Mouse (Mus musculus): ENCODE results near the gene Defa30. TPM values are rescaled to one million over a fixed set of nuclear protein-coding genes. Genes with fewer than 3 reads are reported as not detected.

Defa30 gene
- polyA plus RNA-seq (2012; rRNA removed) = not detected in 2 replicates

DNA sequence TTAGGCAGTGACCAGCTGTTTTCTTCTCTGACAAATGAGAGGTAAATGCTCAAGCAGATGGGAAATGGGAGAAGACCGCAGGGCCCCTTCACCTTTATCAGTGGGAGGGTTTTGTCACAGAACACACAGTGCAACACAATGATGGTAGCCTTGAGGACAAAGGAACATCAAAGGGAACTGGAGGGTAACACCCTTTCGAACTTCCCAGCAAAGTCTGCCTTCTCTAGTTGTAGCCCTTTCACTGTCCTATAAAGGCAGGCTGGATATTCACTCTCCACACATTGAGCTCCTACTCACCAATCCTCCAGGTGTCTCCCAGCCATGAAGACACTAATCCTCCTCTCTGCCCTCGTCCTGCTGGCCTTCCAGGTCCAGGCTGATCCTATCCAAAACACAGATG lies at the start of gene Defa30:
TSS of gene Defa30 (plus strand) at position 301 of the 400 bp plus-strand sequence.

GRCm38 (mm10) chr8:21095950-21096349 lies 38.5 kb upstream of the Defa30 start, which contains the start of gene Gm14851:
Gm14851 (minus strand) TSS chr8:21096050.

GRCm38 (mm10) chr8:21161977-21162376 lies 27.5 kb downstream of the Defa30 start, which contains the start of gene Defa22:
Defa22 (plus strand) TSS chr8:21162277.

Other genes with a start within 250 kb of the Defa30 start
- gene Defb33, start 242.0 kb upstream of the Defa30 start, polyA plus RNA-seq (2012; rRNA removed) = not detected in 2 replicates
- not detected in 2 replicates for gene Gm15056, start 232.0 kb upstream of the Defa30 start, polyA plus RNA-seq (2012; rRNA removed)
- not detected in 2 replicates for gene Gm6040, start 212.6 kb upstream of the Defa30 start, polyA plus RNA-seq (2012; rRNA removed)
- not detected in 2 replicates for gene AY761185, start 189.9 kb upstream of the Defa30 start, polyA plus RNA-seq (2012; rRNA removed)
- gene Defa21, start 109.1 kb upstream of the Defa30 start, polyA plus RNA-seq (2012; rRNA removed) = not detected in 2 replicates
- gene Defa23, start 79.6 kb upstream of the Defa30 start, polyA plus RNA-seq (2012; rRNA removed) = not detected in 2 replicates
- gene Defa35, start 69.6 kb upstream of the Defa30 start, polyA plus RNA-seq (2012; rRNA removed) = not detected in 2 replicates
- gene Defa25, start 50.2 kb upstream of the Defa30 start, polyA plus RNA-seq (2012; rRNA removed) = not detected in 2 replicates
- gene Gm14851, start 38.6 kb upstream of the Defa30 start, polyA plus RNA-seq (2012; rRNA removed) = not detected in 2 replicates
- gene Defa22, start 27.6 kb downstream of the Defa30 start, polyA plus RNA-seq (2012; rRNA removed) = not detected in 2 replicates
- not detected in 2 replicates for gene Defa31, start 57.0 kb downstream of the Defa30 start, polyA plus RNA-seq (2012; rRNA removed)
- not detected in 2 replicates for gene Gm15293, start 66.9 kb downstream of the Defa30 start, polyA plus RNA-seq (2012; rRNA removed)
- not detected in 2 replicates for gene Gm15292, start 115.1 kb downstream of the Defa30 start, polyA plus RNA-seq (2012; rRNA removed)
- not detected in 2 replicates for gene Defa27, start 180.9 kb downstream of the Defa30 start, polyA plus RNA-seq (2012; rRNA removed)
- gene Defa29, start 192.4 kb downstream of the Defa30 start, polyA plus RNA-seq (2012; rRNA removed) = not detected in 2 replicates
- not detected in 2 replicates for gene Defa2, start 243.9 kb downstream of the Defa30 start, polyA plus RNA-seq (2012; rRNA removed)

All from liver, embryonic 18 days (tissue).